Mouse (Mus musculus) ES-E14 (cell line): ENCODE measurements at regions not wholly inside any gene's neighbourhood (a gene's known extent, or its start where the extent isn't known, plus 50 kb on each side); places are given as distances from the start of the nearest gene placed in this dataset.

Experiments used
- DNase-seq: peaks from one replicate; pipeline ENCODE4 v3.0.0-alpha.2; 2013; ENCODE audit warnings: low read depth, low spot score
- H3K27ac ChIP-seq: 2 replicates; pipeline ENCODE4 v1.5.1; 2012; ENCODE audit warnings: low read depth, mild to moderate bottlenecking, low read length, moderate library complexity, mixed read lengths; ENCODE audit not compliant: poor library complexity, insufficient read depth, severe bottlenecking
- H3K36me3 ChIP-seq: 2 replicates; pipeline ENCODE4 v1.6.1; 2012; ENCODE audit warnings: mild to moderate bottlenecking, low read length, moderate library complexity, mixed read lengths; ENCODE audit not compliant: control insufficient read depth, poor library complexity, insufficient read depth, severe bottlenecking
- H3K4me1 ChIP-seq, 2 experiments: fragments of 150-350 bp in 1 of 2; sonication (generic) in 1 of 2; 2 replicates each; pipeline ENCODE4 v1.6.1; 2012; ENCODE audit warnings: low read length in 2 of 2, mild to moderate bottlenecking in 1 of 2, mixed read lengths in 1 of 2; ENCODE audit not compliant: control insufficient read depth in 2 of 2, insufficient read depth in 2 of 2, poor library complexity in 1 of 2
- H3K4me3 ChIP-seq, 2 experiments: fragments of 150-350 bp in 1 of 2; sonication (generic) in 1 of 2; 2 replicates each; pipeline ENCODE4 v1.5.1; 2012; ENCODE audit warnings: low read length in 2 of 2, low read depth in 1 of 2, mild to moderate bottlenecking in 1 of 2, mixed read lengths in 1 of 2; ENCODE audit not compliant: insufficient read depth in 1 of 2, poor library complexity in 1 of 2, severe bottlenecking in 1 of 2
- H3K9ac ChIP-seq: 2 replicates; pipeline ENCODE4 v1.6.1; 2012; ENCODE audit warnings: low read depth, mild to moderate bottlenecking, low read length, mixed read lengths; ENCODE audit not compliant: poor library complexity, insufficient read depth, severe bottlenecking
- H3K9me3 ChIP-seq: fragments of 150-350 bp; sonication (generic); 2 replicates; pipeline ENCODE4 v1.6.1; 2012; ENCODE audit warnings: low read depth, mild to moderate bottlenecking, low read length; ENCODE audit not compliant: control insufficient read depth, insufficient read depth
- CHD2 ChIP-seq: IDR thresholded peaks from 2 replicates; pipeline ENCODE4 v1.6.1; 2014; ENCODE audit warnings: mild to moderate bottlenecking, low read depth, low read length, inconsistent platforms
- HCFC1 ChIP-seq: IDR thresholded peaks from 2 replicates; pipeline ENCODE4 v1.6.1; 2012; ENCODE audit warnings: low read length, inconsistent platforms, borderline replicate concordance; ENCODE audit not compliant: insufficient read depth
- MAFK ChIP-seq: IDR thresholded peaks from 2 replicates; pipeline ENCODE4 v1.6.1; 2014; ENCODE audit warnings: mild to moderate bottlenecking, low read depth, low read length, inconsistent platforms; ENCODE audit not compliant: insufficient read depth
- ZC3H11A ChIP-seq: IDR thresholded peaks from 2 replicates; pipeline ENCODE4 v1.6.1; 2012; ENCODE audit warnings: low read depth, mild to moderate bottlenecking, inconsistent platforms, low read length, borderline replicate concordance
- ZNF384 ChIP-seq: IDR thresholded peaks from 2 replicates; pipeline ENCODE4 v1.6.1; 2012; ENCODE audit warnings: low read depth, low read length, inconsistent platforms
- in situ Hi-C, 2 experiments: fragments of 600-800 bp; cut with MboI; formaldehyde crosslinking; loops; one replicate each; pipeline ENCODE4 v1.15.1; 2025; ENCODE audit warnings: low sequenced_read_pairs in 2 of 2, inconsistent platforms in 1 of 2; ENCODE audit not compliant: unreplicated experiment in 2 of 2

- no peak for TF ChIP-seq HCFC1
- no peak for TF ChIP-seq ZC3H11A
- no peak for TF ChIP-seq CHD2
- no peak for DNase-seq
- Histone ChIP-seq H3K9ac (no peak overlapping the region), H3K36me3 (no peaks in the 10 kb centered on the region), H3K9me3 (no peaks in the 10 kb centered on the region), H3K27ac (no peak overlapping the region), H3K4me3 (no peak overlapping the region), H3K4me1 (no peaks in the 10 kb centered on the region)
- in situ Hi-C loops, result no loop called here
Measured at GRCm38 (mm10) chr7:74130206-74130836, 116.8 kb upstream of the St8sia2 start.

GRCm38 (mm10) chr7:74112071-74112470, 98.6 kb upstream of the St8sia2 start:
- H3K9me3 ChIP-seq, result no peaks in the 10 kb centered on the region
- no peak overlapping the region for H3K9ac ChIP-seq
- in situ Hi-C loops, result no loop called here
- H3K36me3 ChIP-seq, result no peaks in the 10 kb centered on the region
- TF ChIP-seq MAFK, result no peak
- TF ChIP-seq CHD2, result no peak
- no peak for TF ChIP-seq ZC3H11A
- TF ChIP-seq ZNF384, result no peak
- no peak for TF ChIP-seq HCFC1
- H3K27ac ChIP-seq, result no peak overlapping the region
- no peak for DNase-seq
- H3K4me3 ChIP-seq, result no peak overlapping the region
- H3K4me1 ChIP-seq, result no peaks in the 10 kb centered on the region

GRCm38 (mm10) chr7:74108347-74108746, 94.9 kb upstream of the St8sia2 start:
- TF ChIP-seq ZNF384 (no peak), HCFC1 (no peak), MAFK (no peak), CHD2 (no peak), ZC3H11A (no peak)
- in situ Hi-C loops, result no loop called here
- H3K36me3 ChIP-seq, result no peaks in the 10 kb centered on the region
- H3K4me3 ChIP-seq, result no peak overlapping the region
- H3K27ac ChIP-seq, result no peak overlapping the region
- no peaks in the 10 kb centered on the region for H3K9me3 ChIP-seq
- no peak overlapping the region for H3K9ac ChIP-seq
- peak; percentile 7 for DNase-seq
- no peaks in the 10 kb centered on the region for H3K4me1 ChIP-seq

GRCm38 (mm10) chr7:74107176-74107928, 93.9 kb upstream of the St8sia2 start:
- Histone ChIP-seq H3K9ac (no peak overlapping the region), H3K4me1 (no peaks in the 10 kb centered on the region), H3K36me3 (no peaks in the 10 kb centered on the region), H3K27ac (no peak overlapping the region), H3K9me3 (no peaks in the 10 kb centered on the region), H3K4me3 (no peak overlapping the region)
- TF ChIP-seq ZC3H11A (no peak), ZNF384 (no peak), HCFC1 (no peak), CHD2 (no peak)
- DNase-seq, result no peak
- in situ Hi-C loops, result no loop called here
